Mouse (Mus musculus) C2C12 (cell line): ENCODE data around the gene Gtf3a. TPM values are rescaled to one million over a fixed set of nuclear protein-coding genes. Genes with fewer than 3 reads are reported as not detected.

Source experiments
- H3K27me3 ChIP-seq: one replicate; pipeline ENCODE4 v1.6.1; 2011; ENCODE audit not compliant: control insufficient read depth, insufficient read depth, insufficient read length
- H3K36me3 ChIP-seq: one replicate; pipeline ENCODE4 v1.6.1; 2011; ENCODE audit not compliant: control insufficient read depth, insufficient read depth
- H3K4me3 ChIP-seq: one replicate; pipeline ENCODE4 v1.5.1; 2011; ENCODE audit warnings: mild to moderate bottlenecking, control low read depth; ENCODE audit not compliant: poor library complexity, insufficient read depth, severe bottlenecking
- H3K79me2 ChIP-seq: one replicate; pipeline ENCODE4 v1.6.1; 2011; ENCODE audit not compliant: control insufficient read depth, insufficient read depth
- H3K79me3 ChIP-seq: one replicate; pipeline ENCODE4 v1.6.1; 2011; ENCODE audit warnings: low read depth, control low read depth
- H3ac ChIP-seq: one replicate; pipeline ENCODE3; 2011; ENCODE audit warnings: low read depth; ENCODE audit not compliant: control insufficient read depth, insufficient read length
- CEBPB ChIP-seq: IDR thresholded peaks from one replicate; pipeline ENCODE4 v1.6.1; 2011; ENCODE audit warnings: low read depth, mild to moderate bottlenecking, control low read depth, moderate library complexity
- CTCF ChIP-seq: IDR thresholded peaks from one replicate; pipeline ENCODE4 v1.5.1; 2011; ENCODE audit not compliant: control insufficient read depth, insufficient read depth, insufficient read length
- FOSL1 ChIP-seq: IDR thresholded peaks from one replicate; pipeline ENCODE4 v1.8.0; 2011; ENCODE audit warnings: mild to moderate bottlenecking, low read length; ENCODE audit not compliant: poor library complexity, insufficient read depth, severe bottlenecking
- MAX ChIP-seq: IDR thresholded peaks from one replicate; pipeline ENCODE4 v1.6.1; 2011; ENCODE audit warnings: mild to moderate bottlenecking, control low read depth
- MYOD1 ChIP-seq: IDR thresholded peaks from one replicate; pipeline ENCODE4 v1.6.1; 2011; ENCODE audit warnings: low read depth; ENCODE audit not compliant: control insufficient read depth, insufficient read length
- MYOG ChIP-seq: IDR thresholded peaks from one replicate; pipeline ENCODE4 v1.6.1; 2011; ENCODE audit not compliant: control insufficient read depth, insufficient read length; ENCODE audit errors: extremely low read depth
- USF1 ChIP-seq: IDR thresholded peaks from one replicate; pipeline ENCODE4 v1.6.1; 2011; ENCODE audit warnings: low read depth, mild to moderate bottlenecking, control low read depth, moderate library complexity
- polyA plus RNA-seq: library from polyadenylated mRNA; unstranded; fragments of >200 nt; fragmentation: generic; extraction: Trizol; gene quantifications from one replicate; pipeline ENCODE4 v1.2.1, GENCODE M21; 2012; ENCODE audit warnings: missing spikeins

Gene Gtf3a
- polyA plus RNA-seq, 1 experiment = 96.4 TPM

GRCm38 (mm10) chr5:146926673-146927072 is 21.8 kb upstream of the Gtf3a start:
- H3K4me3 ChIP-seq = no peak overlapping the region
- H3K79me3 ChIP-seq = no peaks in the 10 kb centered on the region
- no peaks in the 10 kb centered on the region for H3K27me3 ChIP-seq
- H3K79me2 ChIP-seq = no peaks in the 10 kb centered on the region
- TF ChIP-seq CTCF = no peak
- TF ChIP-seq MYOD1 = no peak
- no peak for TF ChIP-seq MYOG
- TF ChIP-seq USF1 = no peak
- no peak for TF ChIP-seq CEBPB
- TF ChIP-seq FOSL1 = no peak
- TF ChIP-seq MAX = no peak
- H3K36me3 ChIP-seq = no peaks in the 10 kb centered on the region
- no peak overlapping the region for H3ac ChIP-seq

GRCm38 (mm10) chr5:146931422-146931821 is 17.0 kb upstream of the Gtf3a start:
- Histone ChIP-seq H3K79me2 (no peaks in the 10 kb centered on the region), H3K4me3 (no peak overlapping the region), H3ac (no peak overlapping the region), H3K79me3 (no peaks in the 10 kb centered on the region), H3K27me3 (no peaks in the 10 kb centered on the region), H3K36me3 (no peaks in the 10 kb centered on the region)
- no peak for TF ChIP-seq MAX
- no peak for TF ChIP-seq CEBPB
- TF ChIP-seq FOSL1 = no peak
- TF ChIP-seq MYOD1 = no peak
- no peak for TF ChIP-seq CTCF
- no peak for TF ChIP-seq MYOG
- TF ChIP-seq USF1 = no peak

GRCm38 (mm10) chr5:146931904-146932553 is 16.4 kb upstream of the Gtf3a start:
- TF ChIP-seq USF1 (no peak), MYOG (no peak), CTCF (no peak), MAX (no peak), CEBPB (no peak), MYOD1 (no peak), FOSL1 (no peak)
- Histone ChIP-seq H3K27me3 (no peaks in the 10 kb centered on the region), H3K4me3 (no peak overlapping the region), H3K79me3 (no peaks in the 10 kb centered on the region), H3K36me3 (no peaks in the 10 kb centered on the region), H3ac (no peak overlapping the region), H3K79me2 (no peaks in the 10 kb centered on the region)

- no peak overlapping the region for H3ac ChIP-seq
- TF ChIP-seq CEBPB = no peak
- no peak for TF ChIP-seq USF1
- no peak for TF ChIP-seq MYOG
- TF ChIP-seq CTCF = no peak
- no peak for TF ChIP-seq FOSL1
- no peak for TF ChIP-seq MAX
- no peak for TF ChIP-seq MYOD1
- no peaks in the 10 kb centered on the region for H3K79me3 ChIP-seq
- H3K79me2 ChIP-seq = no peaks in the 10 kb centered on the region
- H3K36me3 ChIP-seq = no peaks in the 10 kb centered on the region
- no peaks in the 10 kb centered on the region for H3K27me3 ChIP-seq
- H3K4me3 ChIP-seq = no peak overlapping the region
Observed at GRCm38 (mm10) chr5:146933466-146933865, 15.0 kb upstream of the Gtf3a start.

- TF ChIP-seq MAX (no peak), CTCF (no peak), MYOD1 (no peak), USF1 (no peak), CEBPB (no peak), FOSL1 (no peak), MYOG (no peak)
- Histone ChIP-seq H3ac (no peak overlapping the region), H3K79me3 (no peaks in the 10 kb centered on the region), H3K27me3 (no peaks in the 10 kb centered on the region), H3K79me2 (no peaks in the 10 kb centered on the region), H3K36me3 (no peaks in the 10 kb centered on the region), H3K4me3 (no peak overlapping the region)
Observed at GRCm38 (mm10) chr5:146937541-146938503, 10.6 kb upstream of the Gtf3a start.
